Mouse (Mus musculus) heart, embryonic 16.5 days (tissue): ENCODE data around the gene Gmpr2. TPM values are rescaled to one million over a fixed set of nuclear protein-coding genes. Genes with fewer than 3 reads are reported as not detected.
A peak's percentile ranks its signal among the peaks of the same experiment; 100 is the strongest.

Source experiments
- ATAC-seq: fragments of 200-750 bp; cut with Nextera tagmentation; replicated peaks from 2 replicates; pipeline ENCODE4 v1.8.0; 2017; ENCODE audit warnings: moderate number of reproducible peaks; ENCODE audit not compliant: insufficient read depth, low FRiP score; ENCODE audit errors: extremely low read depth
- H3K27ac ChIP-seq: fragments of 300-500 bp; sonication (generic); 2 replicates; pipeline ENCODE4 v1.5.1; 2014; ENCODE audit warnings: mild to moderate bottlenecking, low read length, control low read depth, moderate library complexity
- H3K27me3 ChIP-seq: fragments of 300-500 bp; sonication (generic); 2 replicates; pipeline ENCODE4 v1.6.1; 2014; ENCODE audit warnings: low read length, mixed read lengths; ENCODE audit not compliant: control insufficient read depth, insufficient read depth
- H3K36me3 ChIP-seq: fragments of 300-500 bp; sonication (generic); 2 replicates; pipeline ENCODE4 v1.6.1; 2014; ENCODE audit not compliant: control insufficient read depth, insufficient read depth
- H3K4me1 ChIP-seq: fragments of 300-500 bp; sonication (generic); 2 replicates; pipeline ENCODE4 v1.6.1; 2014; ENCODE audit warnings: low read length, mixed read lengths; ENCODE audit not compliant: control insufficient read depth, insufficient read depth
- H3K4me2 ChIP-seq: fragments of 300-500 bp; sonication (generic); 2 replicates; pipeline ENCODE4 v1.6.1; 2014; ENCODE audit warnings: low read depth, mild to moderate bottlenecking, control low read depth, low read length
- H3K4me3 ChIP-seq: fragments of 300-500 bp; sonication (generic); 2 replicates; pipeline ENCODE4 v1.5.1; 2014; ENCODE audit warnings: mild to moderate bottlenecking, control low read depth, low read length
- H3K9ac ChIP-seq: fragments of 300-500 bp; sonication (generic); 2 replicates; pipeline ENCODE4 v1.6.1; 2014; ENCODE audit warnings: low read length, control low read depth
- H3K9me3 ChIP-seq: fragments of 300-500 bp; sonication (generic); replicated peaks from 2 replicates; pipeline ENCODE4 v1.6.1; 2016; ENCODE audit warnings: low read length; ENCODE audit not compliant: control insufficient read depth
- WGBS: fragments of 180-500 bp; shearing (Covaris S2); extraction: QIAGEN DNeasy Blood & Tissue Kit; methylation state at CpG from one replicate; pipeline ENCODE4 v1.1.7; 2014; 5-methylcytosine and 5-hydroxymethylcytosine counted together
- polyA plus RNA-seq: library from polyadenylated mRNA; unstranded; fragments of >200 nt; fragmentation: Nextera tagmentation; extraction: Ambion mirVana; gene quantifications from 2 replicates; pipeline ENCODE4 v1.2.1, GENCODE M21; 2015

Gene Gmpr2
- polyA plus RNA-seq, 1 experiment from 2014 or later, result 43.9 TPM

- H3K27me3 ChIP-seq, result peaks cover 13% of the 10 kb centered on the region
- H3K9ac ChIP-seq, result no peak overlapping the region
- H3K4me1 ChIP-seq, result peaks cover 8% of the 10 kb centered on the region; the same call in 1 of the 2 replicates
- H3K4me2 ChIP-seq, result no peak overlapping the region
- H3K27ac ChIP-seq, result no peak overlapping the region
- H3K9me3 ChIP-seq, result no peaks in the 10 kb centered on the region
- ATAC-seq, result no peak
- 80% methylated on average over 8 of the region's 8 CpGs for WGBS
- H3K36me3 ChIP-seq, result no peaks in the 10 kb centered on the region
- no peak overlapping the region for H3K4me3 ChIP-seq
Observed at GRCm38 (mm10) chr14:55716884-55717283, 45.1 kb downstream of the Gmpr2 start.

GRCm38 (mm10) chr14:55719737-55720136 lies 48.0 kb downstream of the Gmpr2 start:
- H3K4me3 ChIP-seq, result no peak overlapping the region
- peaks cover 7% of the 10 kb centered on the region for H3K4me1 ChIP-seq
- H3K27ac ChIP-seq, result no peak overlapping the region
- no peak for ATAC-seq
- H3K36me3 ChIP-seq, result no peaks in the 10 kb centered on the region
- H3K9me3 ChIP-seq, result no peaks in the 10 kb centered on the region
- 90% methylated on average over 6 of the region's 6 CpGs for WGBS
- no peak overlapping the region for H3K9ac ChIP-seq
- no peak overlapping the region for H3K4me2 ChIP-seq
- H3K27me3 ChIP-seq, result no peaks in the 10 kb centered on the region

- Histone ChIP-seq H3K4me2 (no peak overlapping the region), H3K4me1 (peaks cover 7% of the 10 kb centered on the region), H3K9me3 (no peaks in the 10 kb centered on the region), H3K36me3 (no peaks in the 10 kb centered on the region), H3K27me3 (no peaks in the 10 kb centered on the region), H3K27ac (no peak overlapping the region), H3K9ac (no peak overlapping the region), H3K4me3 (no peak overlapping the region)
- no peak for ATAC-seq
- 95% methylated on average over 12 of the region's 12 CpGs for WGBS
Observed at GRCm38 (mm10) chr14:55720666-55721065, 48.9 kb downstream of the Gmpr2 start.

DNA sequence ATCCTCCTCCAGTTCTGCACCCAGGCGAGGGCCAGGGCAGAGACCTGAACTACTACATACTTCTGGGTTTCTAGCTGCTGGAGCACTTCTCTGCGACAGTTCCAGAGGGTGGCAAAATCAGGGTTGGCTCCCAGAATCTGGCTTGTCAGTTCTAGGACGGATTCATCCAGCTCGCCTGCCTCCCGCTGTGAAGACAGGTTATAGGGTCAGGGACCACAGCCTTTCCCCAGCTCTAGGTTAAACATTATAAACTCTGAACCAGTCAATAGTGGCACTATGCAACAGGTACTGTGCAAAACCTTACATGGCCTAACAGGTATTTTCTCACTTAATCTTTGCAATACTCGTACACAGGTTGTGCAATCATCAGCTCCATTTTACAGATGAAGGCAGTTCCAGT lies 49.3 kb downstream of the Gmpr2 start:
- Histone ChIP-seq H3K27me3 (no peaks in the 10 kb centered on the region), H3K4me3 (peak overlapping the region; percentile 89), H3K9ac (peak overlapping the region; percentile 91), H3K4me1 (peaks cover 7% of the 10 kb centered on the region), H3K4me2 (peak overlapping the region; percentile 78), H3K27ac (no peak overlapping the region), H3K9me3 (no peaks in the 10 kb centered on the region), H3K36me3 (no peaks in the 10 kb centered on the region)
- no peak for ATAC-seq
- WGBS, result 81% methylated on average over 6 of the region's 6 CpGs

DNA sequence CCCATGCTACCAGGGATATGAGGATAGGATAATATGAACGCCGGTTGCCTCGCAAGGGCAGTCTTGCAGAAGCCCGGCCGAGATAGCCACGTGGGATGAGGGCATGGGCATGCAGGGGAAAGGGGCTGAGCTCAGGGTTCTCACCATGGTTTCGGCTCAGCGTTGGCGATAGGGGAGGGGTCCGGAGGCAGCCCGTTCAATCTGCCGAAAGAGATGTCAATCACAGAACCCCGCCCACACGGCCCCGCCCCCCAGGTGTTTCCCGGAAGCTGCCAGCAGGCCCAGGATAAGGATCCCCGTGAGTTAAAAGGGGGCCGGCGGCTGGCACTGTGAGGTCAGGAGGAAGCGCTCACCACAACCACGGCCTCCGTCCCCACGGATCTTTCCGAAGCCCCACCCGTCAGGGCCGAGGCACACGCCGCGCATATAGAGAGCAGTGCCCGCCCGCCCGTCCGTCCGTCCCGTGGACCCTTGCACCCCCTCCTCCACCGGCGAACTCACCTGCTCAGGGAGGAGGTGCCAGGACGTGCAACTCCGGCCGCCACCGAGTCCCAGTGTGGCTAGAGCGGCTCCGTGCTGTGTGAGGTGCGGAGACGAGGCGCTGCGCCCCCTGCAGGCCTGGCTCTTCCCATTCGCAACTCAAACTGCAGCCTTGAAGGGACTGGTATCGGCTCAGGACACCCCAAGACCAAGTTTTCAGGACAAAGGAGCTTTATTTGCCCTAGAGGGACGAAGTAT lies 50.1 kb downstream of the Gmpr2 start, which contains the start of gene Rabggta:
Gene Rabggta (minus strand): TSS at position 564 of the 738 bp plus-strand sequence.
- H3K27me3 ChIP-seq, result no peaks in the 10 kb centered on the region
- H3K4me2 ChIP-seq, result peak within 1 kb of the TSS; percentile 78
- H3K4me1 ChIP-seq, result peaks cover 7% of the 10 kb centered on the region
- under 1% methylated on average over 50 of the region's 50 CpGs for WGBS
- no peaks in the 10 kb centered on the region for H3K9me3 ChIP-seq
- H3K4me3 ChIP-seq, result peak within 1 kb of the TSS; percentile 89
- no peaks in the 10 kb centered on the region for H3K36me3 ChIP-seq
- H3K9ac ChIP-seq, result peak within 1 kb of the TSS; percentile 91
- peak within 1 kb of the TSS; percentile 88 for H3K27ac ChIP-seq
- peak; percentile 94 for ATAC-seq

DNA sequence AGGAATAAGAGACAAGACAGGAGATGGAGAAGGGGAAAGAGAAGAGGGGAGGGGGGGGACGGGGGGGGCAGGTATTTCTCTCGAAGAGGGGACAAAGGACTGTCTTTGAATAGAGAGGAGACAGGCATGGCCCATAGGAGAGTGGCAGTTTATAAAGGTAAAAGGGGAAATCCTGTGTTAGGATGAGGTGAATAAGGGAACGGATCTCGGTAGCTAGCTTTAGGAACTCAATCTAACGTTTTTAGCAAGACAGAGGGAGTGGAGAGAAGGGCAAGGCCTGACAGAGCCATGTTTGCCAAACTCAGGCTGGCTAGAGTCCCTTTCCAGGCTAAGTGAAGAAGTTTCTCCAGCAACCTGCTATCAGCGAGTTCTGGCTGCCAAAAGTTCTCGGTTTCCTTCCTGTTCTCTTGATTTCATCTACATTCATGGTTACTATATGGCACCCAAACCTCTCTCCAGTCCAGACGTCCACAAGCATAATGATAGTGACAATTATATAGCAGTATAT lies 50.8 kb downstream of the Gmpr2 start:
- peaks cover 7% of the 10 kb centered on the region for H3K4me1 ChIP-seq
- H3K36me3 ChIP-seq, result no peaks in the 10 kb centered on the region
- WGBS, result 42% methylated on average over 8 of the region's 8 CpGs
- peak overlapping the region; percentile 91; the same call in 1 of the 2 replicates for H3K9ac ChIP-seq
- peak overlapping the region; percentile 78 for H3K4me2 ChIP-seq
- 0 out of 2 replicates have a peak overlapping the region, but pooled peaks have one; percentile 25 for H3K27ac ChIP-seq
- no peak for ATAC-seq
- H3K9me3 ChIP-seq, result no peaks in the 10 kb centered on the region
- peak overlapping the region; percentile 89 for H3K4me3 ChIP-seq
- H3K27me3 ChIP-seq, result no peaks in the 10 kb centered on the region

GRCm38 (mm10) chr14:55723433-55723832 lies 51.7 kb downstream of the Gmpr2 start:
- Histone ChIP-seq H3K27ac (no peak overlapping the region), H3K4me2 (no peak overlapping the region), H3K9ac (no peak overlapping the region), H3K4me3 (no peak overlapping the region), H3K9me3 (no peaks in the 10 kb centered on the region), H3K4me1 (peaks cover 7% of the 10 kb centered on the region), H3K36me3 (no peaks in the 10 kb centered on the region), H3K27me3 (no peaks in the 10 kb centered on the region)
- no peak for ATAC-seq
- 90% methylated on average over 7 of the region's 7 CpGs for WGBS

- 33% methylated on average over 8 of the region's 8 CpGs for WGBS
- no peak overlapping the region for H3K4me2 ChIP-seq
- no peaks in the 10 kb centered on the region for H3K27me3 ChIP-seq
- peaks cover 7% of the 10 kb centered on the region for H3K4me1 ChIP-seq
- H3K27ac ChIP-seq, result no peak overlapping the region
- no peaks in the 10 kb centered on the region for H3K36me3 ChIP-seq
- no peak overlapping the region for H3K4me3 ChIP-seq
- no peak for ATAC-seq
- no peaks in the 10 kb centered on the region for H3K9me3 ChIP-seq
- H3K9ac ChIP-seq, result no peak overlapping the region
Observed at GRCm38 (mm10) chr14:55724411-55724871, 52.7 kb downstream of the Gmpr2 start.

- Histone ChIP-seq H3K9ac (no peak overlapping the region), H3K36me3 (no peaks in the 10 kb centered on the region), H3K9me3 (no peaks in the 10 kb centered on the region), H3K4me2 (no peak overlapping the region), H3K4me3 (no peak overlapping the region), H3K4me1 (peaks cover 7% of the 10 kb centered on the region), H3K27me3 (0 out of 2 replicates have a peak, but pooled peaks cover 2% of the 10 kb centered on the region), H3K27ac (no peak overlapping the region)
- no peak for ATAC-seq
Observed at GRCm38 (mm10) chr14:55726261-55726660, 54.5 kb downstream of the Gmpr2 start.
